Mouse (Mus musculus) urinary bladder, postnatal 4 days (tissue): ENCODE results near the gene Olfr1036.
"Not testable (repeated sequence)": the region's sequence is repeated elsewhere in the genome, so short reads cannot be mapped to it uniquely, and the experiment has no call there.

Experiments used
- DNase-seq, 2 experiments: peaks; one replicate each; pipeline ENCODE4 v3.0.0; 2021 to 2022; ENCODE audit warnings: low spot score in 2 of 2

Olfr1036 gene

GRCm38 (mm10) chr2:86073692-86074091, at the start of gene Olfr1036:
TSS of gene Olfr1036 (plus strand) at chr2:86073992.
- not testable (repeated sequence) for DNase-seq

DNA sequence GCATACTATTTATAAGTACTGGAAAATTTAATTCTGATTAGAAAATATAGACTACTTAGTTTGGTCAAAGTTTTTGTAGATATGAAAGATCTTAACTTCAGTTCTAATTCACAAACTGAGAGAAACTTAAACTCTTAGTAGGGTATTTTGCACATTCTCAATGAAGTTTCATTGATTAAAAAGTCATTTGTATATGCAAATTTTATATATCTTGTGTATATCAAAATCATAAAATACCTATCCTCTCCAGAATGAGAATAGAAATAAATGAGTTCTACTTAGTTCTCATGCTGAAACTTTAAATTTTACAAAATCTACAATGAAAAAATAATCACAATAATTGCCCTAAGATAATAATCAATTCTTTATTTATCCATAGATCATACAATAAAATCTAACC, 28.2 kb upstream of the Olfr1036 start, which contains the start of gene Olfr1034:
Gene Olfr1034 (plus strand): TSS at position 301 of the 400 bp plus-strand sequence.
- DNase-seq, result no peak

DNA sequence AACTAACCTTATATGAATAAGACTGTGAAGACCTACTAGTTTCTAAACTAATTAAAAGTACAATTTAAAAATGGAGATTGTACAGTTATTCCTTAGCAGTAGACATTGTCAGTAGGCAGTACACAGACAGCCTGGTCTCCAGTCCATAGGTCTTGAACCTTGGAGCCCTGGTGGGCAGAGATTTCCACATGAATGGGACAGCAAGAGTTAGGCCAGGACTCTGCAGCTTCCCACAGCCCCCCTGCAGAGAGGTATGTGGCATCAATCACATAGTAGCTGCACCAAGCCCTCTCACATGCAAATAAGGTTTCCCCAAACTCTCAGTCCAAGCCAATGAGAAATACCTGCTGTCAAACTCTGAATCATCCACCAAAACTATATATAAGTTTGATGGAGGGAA, 23.0 kb upstream of the Olfr1036 start:
- not testable (repeated sequence) for DNase-seq

GRCm38 (mm10) chr2:86063766-86064165, 10.0 kb upstream of the Olfr1036 start:
- DNase-seq, result not testable (repeated sequence)

DNA sequence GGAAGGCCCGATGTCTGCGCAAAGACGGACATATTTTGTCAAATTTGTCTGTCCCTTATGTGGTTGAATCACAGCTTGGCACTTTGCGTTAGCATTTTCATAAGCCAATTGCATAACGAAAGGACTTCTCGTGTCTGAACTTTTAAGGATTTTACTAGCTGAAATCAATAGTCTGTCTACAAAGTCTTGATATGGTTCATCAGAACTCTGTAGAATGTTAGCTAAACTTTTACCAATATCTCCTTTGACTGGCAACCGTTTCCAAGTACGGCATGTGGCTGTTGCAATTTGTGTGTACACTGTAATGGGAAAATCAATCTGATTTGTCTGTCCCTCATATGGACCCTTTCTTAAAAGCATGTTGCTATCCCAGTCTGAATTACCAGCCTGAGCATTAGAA, 3.6 kb upstream of the Olfr1036 start:
- no peak for DNase-seq

- not testable (repeated sequence) for DNase-seq
These were observed 6.7 kb downstream of the Olfr1036 start for GRCm38 (mm10) chr2:86080478-86080877.

GRCm38 (mm10) chr2:86087285-86087684, 13.5 kb downstream of the Olfr1036 start, which contains the start of gene Olfr1037:
TSS of gene Olfr1037 (minus strand) at chr2:86087385.
- no peak for DNase-seq
